Mouse (Mus musculus): ENCODE data around the gene Mier3. TPM values are rescaled to one million over a fixed set of nuclear protein-coding genes. Genes with fewer than 3 reads are reported as not detected.

Gene Mier3
- polyA plus RNA-seq (2012; ENCODE audit: insufficient read depth, insufficient read length, missing spikeins): 6.1 and 14.9 TPM in 2 replicates

DNA sequence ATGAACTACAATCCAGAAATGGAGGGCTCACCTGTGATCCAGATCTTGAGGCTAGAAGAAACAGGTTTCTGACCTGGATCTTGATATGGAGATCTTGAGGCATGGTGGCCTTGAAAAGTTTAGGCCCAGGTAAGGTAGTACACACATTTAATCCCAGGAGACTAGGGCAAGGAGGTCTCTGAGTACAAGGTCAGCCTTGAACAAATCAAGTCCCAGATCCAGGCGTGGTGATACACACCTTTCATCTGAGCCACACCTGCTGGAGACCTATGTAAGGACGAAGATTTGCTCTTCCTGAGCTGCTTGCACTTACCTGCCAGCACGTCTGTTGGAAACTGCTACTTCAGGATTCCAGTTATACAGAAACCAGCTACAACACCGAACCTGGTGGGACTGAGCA is at the start of gene Mier3:
Gene Mier3 (plus strand): TSS at position 301 of the 400 bp plus-strand sequence.
- H3K27ac ChIP-seq (replicated peaks; ENCODE audit: low read depth, low read length): no peak within 1 kb of the TSS
- no peaks in the 10 kb centered on the region for H3K4me1 ChIP-seq (ENCODE audit: control insufficient read depth, insufficient read depth, insufficient read length, low read length)
- H3K4me3 ChIP-seq (ENCODE audit: insufficient read depth, low read depth, low read length): no peak within 1 kb of the TSS

DNA sequence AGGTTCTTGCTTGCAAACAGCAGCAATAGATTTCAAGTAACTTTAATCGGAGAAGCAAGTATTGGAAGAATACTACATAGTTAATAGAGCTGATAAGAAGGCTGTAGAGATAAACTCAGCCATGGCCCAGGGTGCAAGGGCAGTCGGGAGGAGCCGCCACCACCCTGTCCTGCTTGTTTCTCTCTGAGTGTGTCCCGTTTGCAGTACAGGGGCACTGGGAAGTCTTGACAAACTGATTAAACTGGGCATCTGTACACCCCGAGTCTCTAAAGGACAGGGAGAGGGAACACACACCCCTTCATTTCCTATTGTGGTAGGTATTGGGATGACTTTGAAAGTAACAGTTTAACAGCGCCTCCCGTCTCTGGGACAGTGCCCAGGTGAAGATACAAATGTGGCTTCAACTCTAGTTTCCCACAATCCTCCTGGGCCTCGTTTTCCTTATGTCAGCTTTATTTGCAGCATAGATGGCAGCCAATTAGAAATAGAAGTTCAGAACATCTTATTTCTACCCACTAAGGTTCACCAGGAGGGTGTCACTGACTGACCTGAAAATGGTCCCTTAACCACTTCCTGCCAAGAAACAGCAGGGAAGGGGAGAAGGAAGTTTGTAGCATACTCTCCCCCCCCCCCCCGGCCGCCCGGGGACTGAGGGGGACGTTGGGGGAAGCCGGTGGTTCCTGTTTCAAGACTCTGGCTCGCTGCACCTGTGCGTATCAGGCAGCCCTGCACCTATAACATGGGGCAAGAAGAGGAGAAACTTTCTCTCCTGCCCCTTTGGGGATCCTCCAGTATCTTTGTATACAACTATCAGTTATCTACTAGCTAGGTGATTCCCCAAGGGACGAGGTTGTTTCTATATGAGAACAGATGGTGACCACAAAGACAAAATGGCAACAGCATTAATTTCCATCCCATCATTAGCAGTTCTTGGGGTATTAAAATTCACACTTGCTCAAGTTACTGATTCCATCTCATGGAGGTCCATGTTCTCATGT is 46.3 kb upstream of the Mier3 start:
- H3K4me1 ChIP-seq (ENCODE audit: control insufficient read depth, insufficient read depth, insufficient read length, low read length): no peaks in the 10 kb centered on the region
- H3K27ac ChIP-seq (replicated peaks; ENCODE audit: low read depth, low read length): no peak overlapping the region
- no peak overlapping the region for H3K4me3 ChIP-seq (ENCODE audit: insufficient read depth, low read depth, low read length)

DNA sequence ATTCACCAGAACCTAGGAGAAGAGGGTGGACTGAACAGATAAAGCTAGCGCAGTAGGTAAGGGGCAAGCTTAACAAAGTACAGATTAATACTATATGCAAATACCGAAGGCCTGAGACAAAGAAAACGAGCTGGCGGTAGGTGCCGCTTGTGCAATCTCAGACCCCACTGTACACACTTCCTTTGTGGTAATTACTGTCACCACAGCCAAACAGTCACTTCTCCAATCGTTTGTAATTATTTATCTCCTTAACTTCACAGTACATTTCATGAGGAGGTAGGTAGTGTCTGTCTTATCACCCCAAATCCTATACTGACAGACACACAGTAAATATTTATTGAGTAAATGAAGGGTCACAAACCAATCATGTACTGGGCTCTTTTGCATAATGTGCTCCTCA is 40.5 kb upstream of the Mier3 start:
- H3K4me3 ChIP-seq (ENCODE audit: insufficient read depth, low read depth, low read length): no peak overlapping the region

DNA sequence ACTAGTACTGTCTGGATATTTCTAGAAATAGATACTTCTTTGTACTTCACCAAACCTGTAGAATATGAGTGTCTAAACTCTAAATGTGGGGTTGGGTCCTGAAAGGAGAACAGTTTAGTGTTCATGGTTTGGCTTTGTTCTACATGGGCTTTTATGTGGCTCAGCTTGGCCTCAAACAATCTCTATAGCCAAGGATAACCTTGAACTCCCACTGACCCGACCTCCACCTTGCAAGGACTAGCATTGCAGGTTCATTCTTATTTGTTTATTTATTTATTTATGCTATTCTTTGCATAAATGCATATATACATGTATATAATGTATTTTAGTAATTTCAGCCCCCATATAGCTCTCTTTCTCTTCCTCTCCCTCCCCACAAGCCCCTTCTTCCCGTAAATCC is 37.1 kb upstream of the Mier3 start:
- H3K4me3 ChIP-seq (ENCODE audit: insufficient read depth, low read depth, low read length): no peak overlapping the region
- H3K27ac ChIP-seq (replicated peaks; ENCODE audit: low read depth, low read length): no peak overlapping the region
- no peaks in the 10 kb centered on the region for H3K4me1 ChIP-seq (ENCODE audit: control insufficient read depth, insufficient read depth, insufficient read length, low read length)

More for the DNA sequence above, 40.5 kb upstream of the Mier3 start:
- Histone ChIP-seq H3K27ac (replicated peaks; ENCODE audit: low read depth, low read length) (no peak overlapping the region), H3K4me1 (ENCODE audit: control insufficient read depth, insufficient read depth, insufficient read length, low read length) (no peaks in the 10 kb centered on the region)

DNA sequence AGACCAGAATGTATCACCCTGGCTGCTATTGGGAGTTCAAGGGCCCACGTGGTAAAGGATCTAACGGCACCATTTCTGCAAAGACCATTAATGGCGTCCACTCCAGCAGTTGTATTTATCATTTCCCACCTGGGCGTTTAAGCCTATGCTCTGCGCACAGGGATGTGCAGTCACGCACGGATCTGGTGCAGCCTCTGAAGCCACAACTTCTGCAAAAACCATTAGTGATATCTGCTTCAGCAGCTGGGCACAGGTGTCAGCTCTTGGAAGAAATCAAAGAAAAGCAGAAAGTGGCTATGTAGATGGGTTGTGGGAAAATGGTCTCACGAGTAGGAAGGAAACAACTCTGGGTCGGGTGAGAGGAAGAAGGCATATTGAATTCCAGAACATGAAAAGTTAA is 34.6 kb upstream of the Mier3 start:
- Histone ChIP-seq H3K4me1 (ENCODE audit: control insufficient read depth, insufficient read depth, insufficient read length, low read length) (no peaks in the 10 kb centered on the region), H3K4me3 (ENCODE audit: insufficient read depth, low read depth, low read length) (no peak overlapping the region), H3K27ac (replicated peaks; ENCODE audit: low read depth, low read length) (no peak overlapping the region)

DNA sequence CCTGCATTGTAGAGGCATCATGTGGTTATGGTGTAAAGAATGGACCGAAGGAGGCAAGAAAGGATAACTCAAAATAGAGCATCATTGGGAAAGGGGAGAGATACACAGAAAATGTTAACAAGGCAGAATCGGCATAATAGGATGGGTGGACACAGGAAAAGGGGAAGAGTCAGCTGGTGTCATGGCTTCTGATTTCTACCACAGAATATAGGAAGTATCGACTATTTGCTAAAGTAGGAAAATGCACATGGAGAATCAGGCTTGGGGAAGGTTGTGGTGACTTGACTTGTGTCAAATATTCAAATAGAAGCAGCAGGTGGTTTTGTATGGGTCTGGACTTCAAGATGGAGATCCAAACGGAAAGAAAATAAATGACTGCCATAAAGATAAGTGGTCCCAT is 33.5 kb upstream of the Mier3 start:
- Histone ChIP-seq H3K4me1 (ENCODE audit: control insufficient read depth, insufficient read depth, insufficient read length, low read length) (no peaks in the 10 kb centered on the region), H3K4me3 (ENCODE audit: insufficient read depth, low read depth, low read length) (no peak overlapping the region), H3K27ac (replicated peaks; ENCODE audit: low read depth, low read length) (no peak overlapping the region)

DNA sequence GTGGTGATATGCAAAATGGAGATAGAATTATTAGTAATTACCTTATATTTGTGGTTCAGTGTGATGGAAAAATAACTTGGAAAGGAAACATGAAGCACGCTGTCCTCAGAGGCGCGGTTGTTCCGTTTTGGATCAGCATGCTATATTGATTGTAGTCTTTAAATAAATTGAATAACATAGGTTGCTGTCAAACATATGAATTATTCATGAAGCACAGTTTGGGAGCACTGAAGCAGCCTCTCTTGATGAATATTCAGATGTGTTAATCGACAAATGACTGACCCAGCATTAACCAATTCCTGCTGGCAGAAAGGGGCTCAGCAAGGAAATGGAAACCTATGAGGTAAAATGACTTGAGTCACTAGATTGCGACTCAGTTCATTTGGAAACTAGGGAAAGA is 29.8 kb upstream of the Mier3 start:
- H3K27ac ChIP-seq (replicated peaks; ENCODE audit: low read depth, low read length): no peak overlapping the region
- no peak overlapping the region for H3K4me3 ChIP-seq (ENCODE audit: insufficient read depth, low read depth, low read length)
- no peaks in the 10 kb centered on the region for H3K4me1 ChIP-seq (ENCODE audit: control insufficient read depth, insufficient read depth, insufficient read length, low read length)

DNA sequence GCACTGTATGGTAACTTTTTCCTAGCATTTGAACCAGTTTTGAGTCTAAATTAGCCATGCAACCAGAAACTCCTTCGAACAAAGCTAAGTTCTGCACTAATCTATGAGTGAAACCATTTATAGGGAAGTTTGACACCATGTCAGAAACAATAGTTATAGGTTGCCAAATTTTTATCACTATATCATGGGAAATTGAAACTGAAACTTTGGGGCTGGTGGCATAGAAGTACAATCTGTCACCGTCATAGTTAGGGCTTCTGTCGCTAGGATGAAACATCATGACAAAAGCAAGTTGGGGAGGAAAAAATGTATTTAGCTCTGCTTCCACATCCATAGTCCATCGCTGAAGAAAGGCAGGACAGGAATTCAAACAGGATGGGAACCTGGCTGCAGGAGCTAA is 25.5 kb upstream of the Mier3 start:
- H3K27ac ChIP-seq (replicated peaks; ENCODE audit: low read depth, low read length): no peak overlapping the region
- H3K4me3 ChIP-seq (ENCODE audit: insufficient read depth, low read depth, low read length): no peak overlapping the region
- no peaks in the 10 kb centered on the region for H3K4me1 ChIP-seq (ENCODE audit: control insufficient read depth, insufficient read depth, insufficient read length, low read length)

DNA sequence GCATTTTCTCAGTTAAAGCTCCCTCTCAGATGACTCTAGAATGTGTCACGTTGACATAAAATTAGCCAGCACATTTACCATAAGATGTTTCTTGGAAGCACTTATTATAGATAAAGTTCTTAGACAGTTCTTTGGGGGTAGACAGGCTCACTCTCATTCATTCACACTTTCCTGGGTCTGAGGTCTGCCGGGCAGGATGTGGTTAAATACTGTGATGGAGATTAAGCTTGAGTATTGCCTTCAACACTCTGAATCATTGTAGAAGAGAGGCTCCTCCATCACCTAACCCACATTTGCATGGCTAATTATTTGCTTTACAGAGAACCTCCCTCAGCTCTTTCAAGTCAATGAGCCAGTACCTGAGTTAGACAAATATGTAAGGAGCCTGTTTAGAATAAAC is 24.9 kb upstream of the Mier3 start:
- H3K4me1 ChIP-seq (ENCODE audit: control insufficient read depth, insufficient read depth, insufficient read length, low read length): no peaks in the 10 kb centered on the region
- H3K4me3 ChIP-seq (ENCODE audit: insufficient read depth, low read depth, low read length): no peak overlapping the region
- no peak overlapping the region for H3K27ac ChIP-seq (replicated peaks; ENCODE audit: low read depth, low read length)

DNA sequence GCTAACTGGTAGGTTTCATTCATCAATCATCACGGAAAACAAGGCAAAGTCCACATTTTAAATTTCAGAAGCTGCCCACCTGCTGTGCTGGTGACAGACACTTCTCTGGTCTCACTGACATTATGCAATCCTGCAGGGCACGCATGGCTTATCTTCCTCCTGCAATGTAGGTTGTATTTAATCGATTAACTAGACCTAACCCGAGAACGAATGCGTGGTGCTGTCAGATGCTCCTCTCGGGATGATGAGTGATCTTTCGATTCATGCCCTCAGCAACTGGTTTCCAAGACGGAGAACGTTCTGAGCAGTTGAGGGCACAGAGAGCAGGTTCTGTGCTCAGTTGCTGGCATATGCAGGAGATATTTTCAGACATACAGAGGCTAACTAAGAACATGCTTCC is 24.5 kb upstream of the Mier3 start:
- Histone ChIP-seq H3K4me3 (ENCODE audit: insufficient read depth, low read depth, low read length) (no peak overlapping the region), H3K4me1 (ENCODE audit: control insufficient read depth, insufficient read depth, insufficient read length, low read length) (no peaks in the 10 kb centered on the region), H3K27ac (replicated peaks; ENCODE audit: low read depth, low read length) (no peak overlapping the region)

DNA sequence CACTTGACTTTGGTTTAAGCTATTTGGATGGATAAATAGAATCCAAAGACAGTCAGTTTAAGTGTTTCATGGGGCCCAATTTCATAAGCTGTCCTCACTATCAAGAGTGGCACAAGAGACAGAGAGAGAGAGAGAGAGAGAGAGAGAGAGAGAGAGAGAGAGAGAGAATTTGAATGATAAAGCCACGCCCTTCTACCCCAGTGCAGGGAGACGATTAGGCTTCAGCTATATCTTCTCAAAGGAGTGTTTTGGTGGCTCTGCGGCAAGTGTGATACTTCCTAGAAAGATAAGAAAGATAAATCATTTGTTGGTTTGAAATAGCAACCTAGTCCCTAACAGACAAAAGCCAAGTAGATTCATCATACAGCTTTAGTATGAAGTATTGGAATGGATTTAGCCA is 24.0 kb upstream of the Mier3 start:
- Histone ChIP-seq H3K4me1 (ENCODE audit: control insufficient read depth, insufficient read depth, insufficient read length, low read length) (no peaks in the 10 kb centered on the region), H3K27ac (replicated peaks; ENCODE audit: low read depth, low read length) (no peak overlapping the region), H3K4me3 (ENCODE audit: insufficient read depth, low read depth, low read length) (no peak overlapping the region)

DNA sequence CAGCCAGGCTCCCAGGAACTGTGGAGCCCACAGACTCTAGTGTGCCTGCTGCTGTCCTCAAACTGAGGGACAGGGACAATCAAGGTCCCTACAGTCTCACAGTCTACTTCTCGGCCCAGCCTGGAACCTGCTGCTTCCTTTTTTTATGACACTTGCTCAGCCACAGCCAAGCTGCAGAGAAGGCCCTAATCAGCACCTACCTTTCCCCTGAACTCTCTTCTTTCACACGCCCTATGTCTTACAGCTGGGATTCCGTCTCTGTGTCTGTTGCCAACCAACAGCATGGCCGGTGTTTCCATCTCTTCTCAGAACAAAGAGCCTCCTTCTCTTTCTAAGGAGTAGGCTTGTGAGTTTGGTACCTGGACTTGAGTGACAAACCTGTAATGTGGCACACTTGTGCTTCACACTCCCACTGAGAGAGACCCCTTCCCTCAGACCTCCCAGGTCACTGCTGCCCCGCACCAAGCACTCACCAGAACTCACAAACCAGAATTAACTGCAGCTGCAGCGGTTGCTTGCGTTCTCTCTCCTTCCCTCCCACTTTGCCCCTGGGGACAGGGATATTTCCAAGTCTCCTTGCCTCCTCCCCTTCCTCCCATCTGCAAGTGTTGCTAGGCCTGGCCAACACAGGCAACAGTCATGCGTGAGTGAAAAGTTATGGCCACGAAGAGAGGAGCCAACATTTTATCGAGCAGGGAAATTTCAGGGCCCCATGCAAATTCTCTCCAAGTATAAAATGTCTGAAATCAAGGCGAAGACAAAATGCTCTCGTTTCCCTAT is 22.1 kb upstream of the Mier3 start:
- no peak overlapping the region for H3K4me3 ChIP-seq (ENCODE audit: insufficient read depth, low read depth, low read length)
- H3K27ac ChIP-seq (replicated peaks; ENCODE audit: low read depth, low read length): no peak overlapping the region
- no peaks in the 10 kb centered on the region for H3K4me1 ChIP-seq (ENCODE audit: control insufficient read depth, insufficient read depth, insufficient read length, low read length)

DNA sequence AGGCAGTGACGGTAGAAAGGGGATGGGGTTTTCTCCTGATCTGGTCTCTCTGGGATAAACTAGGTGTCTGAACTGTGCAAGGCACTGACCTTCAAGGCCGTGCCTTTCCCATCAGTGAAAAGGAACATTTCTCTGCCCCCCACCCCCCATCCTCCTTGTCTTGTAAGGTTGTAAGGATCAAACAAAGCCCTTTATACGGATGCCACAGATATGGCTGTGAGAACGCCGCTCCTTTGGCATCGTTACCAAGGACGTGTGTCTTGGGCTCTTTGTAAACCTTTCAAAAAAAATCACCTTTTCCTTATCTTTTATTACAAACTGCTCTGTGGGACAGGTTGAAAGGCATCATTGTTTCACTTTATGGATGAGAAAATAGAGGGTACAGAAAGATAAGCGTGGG is 21.3 kb upstream of the Mier3 start:
- H3K27ac ChIP-seq (replicated peaks; ENCODE audit: low read depth, low read length): no peak overlapping the region
- H3K4me1 ChIP-seq (ENCODE audit: control insufficient read depth, insufficient read depth, insufficient read length, low read length): no peaks in the 10 kb centered on the region
- H3K4me3 ChIP-seq (ENCODE audit: insufficient read depth, low read depth, low read length): no peak overlapping the region

DNA sequence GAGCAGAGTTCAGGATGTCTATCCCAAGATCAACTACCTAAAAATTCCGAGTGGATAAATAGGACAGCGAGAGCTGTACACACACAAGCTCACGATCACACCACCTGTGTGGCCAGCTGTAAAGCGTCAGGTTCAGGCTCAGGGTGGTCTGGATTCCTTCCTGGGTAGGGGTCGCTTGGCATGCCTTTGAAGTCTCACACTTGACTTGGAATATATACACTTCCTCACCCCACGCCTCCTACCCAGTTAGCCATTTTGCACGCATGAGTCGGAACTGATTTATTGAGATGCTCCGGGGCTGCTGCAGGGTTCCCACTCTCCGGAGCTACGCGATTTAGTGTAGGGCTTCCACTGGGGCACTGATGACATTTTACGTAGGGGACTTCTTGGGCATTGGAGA is 20.7 kb upstream of the Mier3 start:
- Histone ChIP-seq H3K4me3 (ENCODE audit: insufficient read depth, low read depth, low read length) (no peak overlapping the region), H3K4me1 (ENCODE audit: control insufficient read depth, insufficient read depth, insufficient read length, low read length) (no peaks in the 10 kb centered on the region), H3K27ac (replicated peaks; ENCODE audit: low read depth, low read length) (no peak overlapping the region)

DNA sequence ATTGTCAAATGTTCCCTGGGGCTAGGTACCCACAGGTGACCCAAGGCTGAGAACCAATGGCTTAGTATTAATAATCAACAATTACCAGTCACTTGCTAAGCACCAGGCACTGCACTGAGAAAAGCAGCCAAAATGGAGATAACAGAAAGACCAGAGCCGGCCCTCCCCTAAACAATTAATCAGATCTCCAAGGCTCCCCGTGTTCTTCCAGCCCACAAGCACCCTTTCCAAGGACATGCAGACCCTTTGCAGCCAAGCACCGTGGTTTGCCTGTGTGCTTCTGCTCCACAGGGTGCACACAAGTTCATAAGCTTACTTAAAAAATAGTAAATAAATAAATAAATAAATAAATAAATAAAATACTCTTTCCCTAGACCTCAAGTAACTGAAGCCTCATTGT is 20.2 kb upstream of the Mier3 start:
- Histone ChIP-seq H3K27ac (replicated peaks; ENCODE audit: low read depth, low read length) (no peak overlapping the region), H3K4me3 (ENCODE audit: insufficient read depth, low read depth, low read length) (no peak overlapping the region), H3K4me1 (ENCODE audit: control insufficient read depth, insufficient read depth, insufficient read length, low read length) (no peaks in the 10 kb centered on the region)

Data from brown adipose tissue, adult 24 weeks (tissue).